Mouse (Mus musculus) heart, adult 8-10 months (tissue): ENCODE data around the gene BC017158. TPM values are rescaled to one million over a fixed set of nuclear protein-coding genes. Genes with fewer than 3 reads are reported as not detected.
"Not testable (repeated sequence)": the region's sequence is repeated elsewhere in the genome, so short reads cannot be mapped to it uniquely, and the experiment has no call there.

ENCODE experiments used
- DNase-seq: peaks from one replicate; pipeline ENCODE4 v3.0.0; 2022; ENCODE audit warnings: low spot score
- total RNA-seq, 4 experiments: library from RNA; stranded (reverse); gene quantifications; 2 replicates each; pipeline ENCODE4 v1.2.4; 2022

The BC017158 gene
- 1 to 10 TPM; 5.8 to 6.9 (median 6.5) TPM for total RNA-seq

DNA sequence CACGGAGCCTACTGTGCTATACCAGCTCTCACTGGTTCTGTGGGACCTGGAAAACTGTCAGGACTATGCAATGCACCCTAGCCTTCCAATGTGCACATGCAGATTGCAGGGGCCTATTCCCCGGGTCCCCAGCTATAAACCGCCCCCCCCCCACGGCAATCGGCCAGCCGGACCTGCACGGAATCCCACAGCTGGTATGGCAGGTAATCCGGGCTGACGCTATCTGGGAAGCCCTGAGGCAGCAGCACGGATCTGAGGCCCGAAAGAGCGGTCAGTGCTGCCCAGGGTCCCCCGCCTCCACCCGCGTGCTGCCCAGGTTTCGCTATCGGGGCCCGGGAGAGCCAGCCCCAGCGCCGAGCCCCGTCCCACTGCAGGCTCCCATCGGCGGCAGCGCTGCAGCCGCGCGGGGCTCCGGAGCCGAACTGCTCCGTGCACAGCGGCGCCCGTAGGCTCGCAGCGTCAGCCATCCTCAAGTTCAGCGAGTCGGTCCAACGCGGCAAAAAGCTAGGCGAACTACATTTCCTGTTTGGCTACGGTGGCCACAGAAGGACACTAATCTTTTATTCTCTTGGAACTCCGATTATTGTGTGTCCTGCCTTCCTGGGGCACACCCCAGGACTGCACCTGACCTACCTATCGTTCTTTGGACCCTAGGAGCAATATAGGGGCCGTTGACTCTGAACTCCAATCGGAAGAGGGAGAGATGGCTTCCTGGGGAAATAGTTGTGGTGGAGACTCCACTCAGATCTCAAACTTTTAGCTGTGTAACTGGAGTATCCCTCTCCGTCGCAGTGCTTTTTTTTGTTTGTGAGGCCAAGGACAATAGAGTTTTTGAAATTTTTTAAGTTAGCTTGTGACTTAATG is at the start of gene BC017158:
Gene BC017158, minus strand, starts transcription at position 554 of the 864 bp plus-strand sequence.
- peak; percentile 90 for DNase-seq

DNA sequence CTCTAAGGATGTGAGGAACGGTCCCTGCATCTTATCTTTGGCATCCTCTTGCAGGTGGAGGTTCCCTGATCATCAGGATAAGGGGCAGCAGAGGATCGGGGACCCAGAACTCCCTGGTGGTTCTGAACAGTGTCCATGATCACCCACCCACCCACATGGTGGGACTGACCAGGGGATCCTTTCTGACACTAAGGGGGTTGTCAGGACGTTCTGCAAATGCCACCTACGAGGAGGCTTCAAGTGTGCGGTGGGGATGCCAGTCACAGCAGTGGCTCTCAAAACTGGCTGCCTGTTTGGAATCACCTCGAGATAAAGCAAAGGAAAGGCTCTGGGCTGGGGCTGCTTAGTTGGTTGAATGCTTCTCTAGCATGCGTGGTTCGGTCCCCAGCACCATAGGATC is 49.0 kb upstream of the BC017158 start:
- no peak for DNase-seq

DNA sequence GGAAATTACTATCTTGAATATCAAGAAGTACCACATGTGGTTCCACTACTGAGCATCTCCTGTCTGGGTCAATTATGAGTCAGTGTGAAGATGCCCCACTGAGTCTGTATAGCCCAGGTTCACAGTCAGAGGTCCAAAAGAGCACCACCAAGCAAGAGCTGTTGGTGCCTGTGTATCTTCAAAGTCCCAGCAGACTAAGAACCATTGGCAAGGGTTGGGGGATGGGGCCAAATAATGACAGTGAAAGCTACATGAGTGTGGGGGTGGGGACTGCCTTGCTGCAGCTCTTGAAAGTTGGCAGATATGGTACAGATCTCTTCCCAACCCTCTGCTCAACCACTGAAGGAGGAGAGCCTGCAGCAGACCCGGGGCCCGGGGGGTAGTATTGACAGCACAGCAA is 48.6 kb upstream of the BC017158 start:
- no peak for DNase-seq

DNA sequence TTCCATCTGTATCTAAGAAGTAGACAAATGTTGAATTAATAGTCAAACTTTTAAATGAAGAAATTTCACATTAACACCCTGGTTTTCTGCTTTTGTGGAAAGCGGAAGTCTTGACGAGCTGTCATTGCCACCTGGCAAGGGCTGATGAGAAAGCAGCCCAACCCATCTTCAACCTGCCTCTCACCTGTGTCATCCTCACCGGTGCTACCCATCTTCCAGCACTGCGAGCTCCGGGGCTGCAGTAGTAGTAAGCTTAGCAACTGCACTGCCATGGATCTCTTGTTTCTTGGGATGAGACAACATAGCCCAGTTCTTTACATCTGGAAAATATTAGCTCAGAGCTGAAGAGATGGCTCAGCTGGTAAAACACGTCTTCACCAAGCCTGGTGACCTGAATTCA is 47.7 kb upstream of the BC017158 start:
- DNase-seq = no peak

DNA sequence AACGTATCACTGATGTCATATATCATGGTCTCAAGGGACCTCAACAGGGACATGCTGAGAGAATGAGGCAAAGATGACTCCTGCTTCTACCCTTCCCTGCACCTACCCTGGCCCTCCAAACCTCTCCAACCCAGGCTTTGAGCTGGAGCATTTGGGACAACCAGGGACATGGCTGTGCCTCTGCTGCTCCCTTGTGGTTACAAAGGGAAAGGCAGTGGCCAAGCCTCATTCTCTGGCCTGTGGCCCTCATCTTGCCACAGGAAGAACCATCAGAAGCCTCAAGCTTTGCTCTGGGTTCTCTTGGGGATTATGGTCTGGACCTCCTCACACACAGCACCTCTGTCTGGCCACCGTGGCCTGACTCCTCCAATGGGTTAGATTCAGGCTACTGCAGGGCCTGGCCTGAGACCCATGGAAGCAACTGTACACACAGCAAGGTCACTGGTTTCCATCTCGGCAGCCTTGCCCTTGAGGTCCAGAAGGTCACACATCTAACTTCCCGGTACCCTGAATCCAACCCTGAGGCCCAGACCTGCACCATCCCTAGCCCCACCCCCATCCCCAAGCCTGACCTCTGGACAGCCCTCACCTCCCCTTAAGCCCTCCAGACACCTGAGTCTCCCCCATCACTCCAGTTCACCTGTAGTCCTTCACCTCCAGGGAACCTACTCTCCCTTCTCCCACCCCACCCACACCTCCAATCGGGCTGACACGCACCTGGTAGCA is 47.1 kb upstream of the BC017158 start:
- DNase-seq = peak; percentile 83

DNA sequence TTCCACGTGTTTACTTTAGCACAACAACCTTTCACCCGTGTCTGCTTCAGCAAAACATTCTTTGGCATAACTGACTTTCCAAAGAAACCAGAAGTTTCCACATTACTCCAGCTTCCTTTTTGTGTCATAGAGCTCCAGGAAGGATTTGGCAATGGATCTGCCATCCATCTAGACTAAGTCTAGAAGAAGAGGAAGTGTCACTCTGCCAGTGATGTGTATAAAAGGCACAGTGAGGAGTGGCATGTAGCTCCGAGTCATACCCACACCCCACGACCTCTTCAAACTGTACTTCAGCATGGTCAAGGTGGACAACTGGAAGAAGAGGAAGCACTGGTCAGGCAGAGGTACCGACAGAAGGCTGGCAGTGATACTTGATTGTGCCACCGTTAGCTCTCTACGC is 46.5 kb upstream of the BC017158 start:
- no peak for DNase-seq

DNA sequence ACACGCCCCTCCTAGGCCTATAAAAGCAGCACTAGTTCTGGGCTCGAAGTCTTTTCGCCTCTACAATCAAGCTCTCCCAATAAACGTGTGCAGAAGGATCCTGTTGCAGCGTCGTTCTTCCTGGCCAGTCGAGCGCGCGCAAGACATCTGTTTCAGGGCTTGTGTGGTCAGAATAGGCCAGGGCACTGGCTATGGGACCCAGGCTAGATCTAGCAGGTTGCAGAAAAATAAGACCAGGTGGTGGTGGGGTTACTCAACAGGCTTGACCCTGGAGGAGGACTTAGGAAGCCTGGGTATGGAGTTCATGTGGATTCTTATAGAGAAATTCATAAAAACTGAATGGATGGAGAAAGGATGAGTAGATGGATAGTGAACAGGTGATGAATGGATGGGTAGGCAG is 44.7 kb upstream of the BC017158 start:
- not testable (repeated sequence) for DNase-seq

DNA sequence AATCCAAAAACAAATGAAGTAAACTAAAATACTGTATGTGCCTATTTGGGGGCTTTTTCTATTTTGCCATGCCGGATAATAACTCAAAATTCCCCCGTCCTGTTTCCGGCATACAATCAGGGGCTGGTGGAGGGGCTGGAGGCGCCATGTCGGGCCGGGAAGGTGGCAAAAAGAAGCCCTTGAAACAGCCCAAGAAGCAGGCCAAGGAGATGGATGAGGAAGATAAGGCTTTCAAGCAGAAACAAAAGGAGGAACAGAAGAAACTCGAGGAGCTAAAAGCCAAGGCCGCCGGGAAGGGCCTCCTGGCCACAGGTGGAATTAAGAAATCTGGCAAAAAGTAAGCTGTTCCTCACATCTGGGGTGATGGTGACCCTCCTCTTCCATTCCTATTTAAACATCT is 42.4 kb upstream of the BC017158 start:
- not testable (repeated sequence) for DNase-seq

DNA sequence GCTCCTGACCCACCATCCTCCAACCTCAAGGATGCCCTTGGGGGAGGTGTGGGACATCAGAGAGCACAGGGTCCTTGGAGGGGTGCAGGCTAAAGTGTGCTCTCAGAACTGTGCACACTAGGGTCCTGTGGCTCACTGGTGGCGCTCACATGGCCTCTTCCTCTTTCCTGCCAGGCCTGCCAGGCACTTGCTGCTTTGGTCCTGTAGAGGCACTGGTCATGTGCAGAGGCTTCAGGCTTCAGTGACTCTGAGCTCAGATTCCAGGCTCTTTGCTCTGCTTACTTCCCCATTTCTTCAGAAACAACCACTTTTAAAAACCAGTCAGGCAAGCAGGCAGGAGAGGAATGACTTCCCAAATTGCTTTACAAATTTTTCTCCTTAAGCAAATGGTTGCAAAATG is 34.9 kb upstream of the BC017158 start:
- DNase-seq = no peak

DNA sequence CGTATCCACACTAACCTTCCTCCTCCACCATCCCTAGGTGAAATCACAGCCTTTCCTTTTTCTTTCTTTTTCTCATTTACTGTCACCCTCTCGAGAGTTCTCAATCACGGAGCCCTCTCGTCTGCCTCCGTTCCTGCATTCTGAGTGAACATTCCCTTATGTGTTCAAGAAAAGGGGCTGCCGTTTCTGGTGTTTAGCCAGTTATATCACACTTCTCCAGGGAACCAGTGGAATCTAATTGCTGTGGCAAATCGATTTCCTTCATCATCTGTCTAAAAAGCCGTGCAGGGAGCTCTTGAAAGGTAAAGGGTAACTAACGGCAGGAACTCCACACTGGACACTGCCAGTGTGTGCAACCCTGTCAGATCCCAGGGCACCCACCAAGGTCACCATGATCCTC is 33.0 kb upstream of the BC017158 start:
- DNase-seq = no peak

DNA sequence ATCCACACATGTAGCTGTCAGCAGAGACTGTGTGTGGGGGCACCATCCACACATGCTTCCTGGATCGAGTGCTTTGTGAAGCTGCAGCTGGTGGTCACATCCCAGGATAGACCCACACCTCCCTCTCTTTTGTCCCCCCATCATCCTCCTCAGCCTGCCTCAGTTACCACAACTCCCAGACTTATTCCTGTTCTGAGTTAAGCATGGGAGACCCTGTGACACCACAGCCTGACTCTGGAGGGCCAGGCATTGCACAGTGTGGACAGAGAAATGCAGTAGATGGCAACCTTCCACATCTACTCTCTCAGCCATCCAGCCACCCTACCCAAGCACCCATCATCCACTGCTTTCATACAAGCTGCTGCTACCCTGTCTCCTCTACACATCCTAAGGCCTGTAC is 27.0 kb upstream of the BC017158 start:
- DNase-seq = no peak

DNA sequence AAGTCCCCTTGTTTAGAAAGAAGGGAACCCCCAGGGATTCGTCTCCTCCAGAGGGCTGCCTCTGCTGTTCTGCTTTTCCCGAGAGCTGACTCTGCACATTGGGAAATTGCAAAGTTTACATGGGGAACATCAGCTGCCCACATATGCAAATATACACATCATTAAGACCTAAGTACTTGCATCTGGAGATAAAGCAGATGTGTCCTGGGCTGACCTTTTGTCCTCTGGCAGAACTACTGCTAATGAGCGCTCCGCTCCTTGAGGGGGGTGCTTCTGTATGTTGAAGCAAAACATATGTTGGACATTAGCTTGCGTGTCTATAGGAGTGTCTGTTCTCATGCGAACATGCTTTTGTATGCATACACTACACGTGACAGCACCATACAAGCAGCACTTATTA is 23.3 kb upstream of the BC017158 start:
- no peak for DNase-seq

DNA sequence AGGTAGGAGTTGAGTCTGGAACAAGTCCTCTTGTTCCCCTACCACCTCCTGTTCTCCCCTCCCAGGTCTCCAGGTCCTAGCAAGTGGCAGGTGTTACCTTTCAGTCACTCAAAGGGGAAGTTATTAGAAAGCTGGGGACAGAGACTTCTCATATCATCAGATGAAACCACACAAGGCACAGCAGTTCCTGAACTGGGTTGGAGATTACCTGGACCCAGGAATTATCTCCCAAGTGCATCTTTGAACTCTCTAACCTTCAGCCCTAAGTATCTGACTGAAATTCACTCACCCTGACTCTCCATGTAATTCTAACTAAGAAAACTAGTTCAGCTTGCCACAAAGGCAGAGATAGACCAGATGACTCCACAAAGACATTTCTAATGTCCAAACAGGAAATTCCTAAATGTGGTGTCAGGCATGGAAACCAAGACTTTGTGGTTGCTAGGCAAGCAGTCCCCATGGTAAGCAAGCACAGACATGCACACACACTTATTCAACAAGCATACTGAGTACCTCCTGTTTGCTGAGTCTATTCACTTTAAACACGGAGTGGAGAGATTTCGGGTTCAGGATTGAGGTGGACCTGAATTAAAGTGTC is 22.3 kb upstream of the BC017158 start:
- DNase-seq = no peak

DNA sequence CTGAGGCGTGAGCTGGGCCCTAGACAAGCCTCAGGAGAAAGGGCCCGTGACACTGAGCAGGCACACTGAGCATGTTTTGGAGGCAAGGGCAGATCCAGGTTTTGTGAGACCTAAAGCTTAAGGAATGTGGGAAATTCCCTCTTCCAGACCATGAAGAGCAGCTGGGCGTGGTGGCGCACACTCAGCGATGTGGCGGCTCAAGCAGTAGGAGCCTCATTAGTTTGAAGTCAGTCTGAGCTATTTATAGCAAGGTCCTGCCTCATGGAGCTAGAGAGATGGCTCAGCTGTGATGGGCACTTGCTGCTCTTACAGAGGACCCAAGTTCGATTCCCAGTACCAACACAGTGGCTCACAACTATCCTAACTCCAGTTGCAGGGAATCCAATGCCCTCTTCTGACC is 21.2 kb upstream of the BC017158 start:
- no peak for DNase-seq

DNA sequence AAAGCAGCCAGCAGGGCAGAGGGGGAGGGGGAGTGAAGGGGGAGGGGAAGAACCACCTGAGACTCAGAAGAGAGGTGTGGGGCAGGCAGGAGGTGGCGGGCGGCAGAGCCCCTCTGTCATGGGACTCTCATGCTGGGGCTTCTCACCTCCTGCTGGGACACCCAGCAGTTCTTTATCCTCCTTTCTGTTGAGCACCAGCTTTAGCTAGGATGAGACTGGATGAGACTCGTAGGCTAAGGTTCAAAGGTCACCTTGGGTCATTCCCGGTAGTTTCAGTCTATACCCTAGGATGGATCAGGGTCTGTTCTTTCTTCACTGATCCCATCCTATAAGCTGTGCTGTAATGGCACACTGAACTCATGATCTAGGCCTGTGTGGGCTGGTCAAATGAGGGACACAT is 19.0 kb upstream of the BC017158 start:
- no peak for DNase-seq

DNA sequence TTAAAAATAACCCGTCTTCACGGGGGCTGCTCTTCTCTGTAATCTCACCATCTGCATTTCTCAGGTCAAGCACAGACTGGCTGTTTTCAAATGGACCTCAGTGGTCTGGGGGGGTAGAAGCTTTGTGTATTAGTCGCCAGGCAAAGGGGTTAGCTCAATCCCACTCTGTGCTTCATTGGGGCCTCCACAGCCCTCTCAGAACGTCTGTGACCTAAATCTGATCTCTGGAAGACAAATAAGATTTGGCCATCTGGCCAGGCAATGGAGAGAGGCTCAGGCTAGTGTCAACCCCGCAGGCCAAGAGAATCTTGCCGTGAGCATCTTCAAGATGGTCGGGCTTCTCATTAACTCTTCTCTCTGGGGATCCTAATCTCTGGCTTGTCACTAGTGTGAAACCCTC is 16.5 kb upstream of the BC017158 start:
- no peak for DNase-seq

DNA sequence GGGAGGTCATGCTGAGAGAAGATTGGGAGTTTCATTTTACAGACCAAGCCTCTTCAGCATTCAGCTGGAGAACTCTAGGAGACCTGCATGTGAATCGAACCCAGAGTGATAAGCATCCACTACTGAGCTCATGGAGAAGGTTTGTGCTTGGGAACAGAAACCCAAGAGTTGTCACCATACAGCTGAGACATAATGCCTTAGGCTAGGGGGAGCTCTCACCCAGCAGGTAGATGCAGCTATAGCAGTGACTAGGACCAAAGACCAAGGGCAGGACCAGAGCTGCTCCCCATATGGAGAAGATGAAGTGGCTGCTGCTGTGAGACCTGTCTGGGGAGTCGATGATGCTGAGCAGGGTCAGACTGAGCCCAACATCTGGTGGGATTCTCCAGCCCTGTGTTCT is 15.6 kb upstream of the BC017158 start:
- DNase-seq = no peak

DNA sequence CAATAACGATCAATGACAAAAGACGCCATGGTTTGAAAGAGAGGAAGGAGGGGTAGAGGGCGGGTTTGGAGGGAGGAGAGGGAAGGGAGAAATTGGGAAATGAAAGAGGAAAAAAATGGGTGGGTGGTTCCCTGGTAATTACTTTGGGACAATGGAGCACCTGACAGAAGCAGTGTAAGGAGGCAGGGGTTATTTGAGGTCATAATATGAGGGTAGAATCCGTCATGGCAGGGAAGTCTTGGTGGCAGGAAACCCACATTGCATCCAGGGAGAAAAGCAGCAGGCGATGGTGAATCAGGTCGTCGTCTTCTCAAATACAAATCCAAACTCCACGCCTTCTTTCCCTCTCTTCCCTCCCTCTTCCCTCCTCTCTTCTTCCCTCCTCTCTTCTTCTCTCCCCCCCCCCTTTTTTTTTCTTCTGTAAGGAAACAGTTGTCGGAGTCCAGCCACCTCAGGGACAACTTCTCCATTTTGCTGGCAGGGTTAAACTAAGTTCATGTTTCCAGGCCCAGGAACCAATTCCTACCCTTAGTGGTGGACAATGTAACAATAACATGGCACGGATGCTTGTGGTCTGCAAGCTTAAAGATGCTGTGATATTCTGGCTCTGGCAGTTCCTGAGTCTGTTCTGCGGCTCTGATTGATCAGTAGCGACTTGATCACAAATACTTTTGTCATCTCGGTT is 14.5 kb upstream of the BC017158 start:
- DNase-seq = no peak

DNA sequence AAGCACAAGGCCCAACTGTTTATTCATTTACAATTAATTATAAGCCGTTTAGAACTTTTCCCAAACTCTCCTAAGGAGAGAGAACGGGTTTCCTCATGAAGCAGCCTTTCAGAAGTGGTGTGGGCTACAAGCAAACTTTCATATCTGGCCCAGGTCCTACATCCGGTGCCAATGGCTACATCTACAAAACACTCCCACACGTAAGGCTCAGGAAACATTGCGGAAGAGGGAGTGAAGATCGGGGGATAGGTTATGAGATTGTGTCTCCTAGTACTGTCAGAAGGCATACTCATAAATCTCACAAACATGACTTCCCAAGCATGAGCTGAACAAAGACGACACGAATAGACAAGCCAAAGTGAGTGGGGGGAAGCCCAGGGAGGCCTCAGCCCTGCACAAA is 13.8 kb upstream of the BC017158 start:
- DNase-seq = no peak

DNA sequence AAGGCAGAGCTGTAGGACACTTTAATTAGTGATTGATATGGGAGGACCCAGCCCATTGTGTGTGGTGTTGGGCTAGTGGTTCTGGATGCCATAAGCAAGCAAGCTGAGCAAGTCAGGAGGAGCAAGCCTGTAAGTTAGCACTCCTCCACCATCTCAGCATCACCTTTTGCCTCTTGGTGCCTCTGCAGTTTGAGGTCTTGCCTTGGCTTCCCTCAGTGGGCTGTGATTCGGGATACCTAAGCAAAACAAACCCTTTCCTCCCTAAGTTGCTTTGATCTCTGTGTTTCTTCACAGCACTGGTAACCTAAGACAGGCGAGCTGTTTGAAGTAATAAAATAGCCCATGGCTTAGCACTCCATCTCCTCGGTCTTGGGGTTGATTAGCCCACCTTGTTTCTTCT is 13.3 kb upstream of the BC017158 start:
- no peak for DNase-seq

DNA sequence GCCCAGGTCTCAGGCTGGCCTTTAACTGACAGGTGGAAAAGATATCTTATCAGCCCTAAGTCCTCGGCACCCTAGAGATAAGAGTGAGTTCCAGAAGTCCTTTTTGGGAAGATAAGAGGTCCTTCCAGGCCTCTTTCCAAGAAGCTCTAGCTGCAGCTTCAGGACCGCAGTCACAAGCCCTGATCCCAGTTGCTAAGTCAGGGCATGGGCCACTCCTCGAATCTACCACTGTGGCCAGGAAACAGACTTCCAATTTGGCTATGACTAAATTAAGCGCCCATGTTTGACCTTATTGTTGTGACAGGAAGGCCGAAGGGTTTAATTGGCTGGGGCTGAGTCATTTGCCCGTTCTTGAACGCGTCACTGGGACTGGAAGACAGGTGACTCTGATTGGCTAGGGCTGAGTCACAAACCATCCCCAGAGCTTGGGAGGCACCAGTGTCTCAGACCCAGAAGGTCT is 12.3 kb upstream of the BC017158 start:
- DNase-seq = peak; percentile 45

DNA sequence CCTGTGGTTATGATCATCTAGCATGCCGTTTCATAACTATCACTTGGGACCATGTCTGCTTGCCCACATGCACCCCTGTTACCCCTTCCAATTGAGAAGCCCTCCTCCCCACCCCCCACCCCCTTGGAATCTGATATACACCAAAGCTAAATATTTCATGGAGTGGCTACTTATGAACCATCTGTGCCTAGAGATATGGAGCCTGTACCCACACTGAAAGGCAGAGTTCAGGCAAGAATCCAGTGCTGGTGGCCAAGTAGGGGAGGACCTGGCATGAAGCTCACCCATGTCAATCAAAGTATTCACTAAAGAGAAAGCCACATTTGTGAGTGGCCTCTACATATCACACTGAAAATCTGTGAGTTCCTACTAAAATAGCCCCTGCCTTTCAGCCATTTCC is 11.8 kb upstream of the BC017158 start:
- DNase-seq = no peak
